Mouse (Mus musculus): ENCODE measurements at regions not wholly inside any gene's neighbourhood (a gene's known extent, or its start where the extent isn't known, plus 50 kb on each side); places are given as distances from the start of the nearest gene placed in this dataset.

GRCm38 (mm10) chr3:52548201-52548893 lies 280.2 kb downstream of the Foxo1 start:
- Histone ChIP-seq H3K4me2 (ENCODE audit: low read depth, low read length) (no peak overlapping the region), H3K9me3 (replicated peaks; ENCODE audit: control insufficient read depth, low read length) (no peaks in the 10 kb centered on the region), H3K27me3 (ENCODE audit: control insufficient read depth, insufficient read depth, low read depth, low read length) (no peaks in the 10 kb centered on the region), H3K4me3 (ENCODE audit: low read depth, low read length) (no peak overlapping the region), H3K27ac (ENCODE audit: low read length) (no peak overlapping the region), H3K36me3 (ENCODE audit: control insufficient read depth, insufficient read depth) (no peaks in the 10 kb centered on the region), H3K4me1 (ENCODE audit: control insufficient read depth, low read depth, low read length) (no peaks in the 10 kb centered on the region), H3K9ac (ENCODE audit: low read depth, low read length) (no peak overlapping the region)
- ATAC-seq (ENCODE audit: low read depth): no peak
- WGBS (ENCODE audit: insufficient replicate concordance): 68% methylated on average over 6 of the region's 6 CpGs

- Histone ChIP-seq H3K4me2 (ENCODE audit: low read depth, low read length) (no peak overlapping the region), H3K9ac (ENCODE audit: low read depth, low read length) (no peak overlapping the region), H3K9me3 (replicated peaks; ENCODE audit: control insufficient read depth, low read length) (no peaks in the 10 kb centered on the region), H3K36me3 (ENCODE audit: control insufficient read depth, insufficient read depth) (no peaks in the 10 kb centered on the region), H3K27me3 (ENCODE audit: control insufficient read depth, insufficient read depth, low read depth, low read length) (no peaks in the 10 kb centered on the region), H3K27ac (ENCODE audit: low read length) (no peak overlapping the region), H3K4me3 (ENCODE audit: low read depth, low read length) (no peak overlapping the region), H3K4me1 (ENCODE audit: control insufficient read depth, low read depth, low read length) (no peaks in the 10 kb centered on the region; the same call in 1 of the 2 replicates)
- WGBS (ENCODE audit: insufficient replicate concordance): 59% methylated on average over 5 of the region's 5 CpGs
- no peak; the same call in 1 of the 2 replicates for ATAC-seq (ENCODE audit: low read depth)
Observed at GRCm38 (mm10) chr3:52546035-52546434, 277.9 kb downstream of the Foxo1 start.

- peak; percentile 47; the same call in 1 of the 2 replicates for ATAC-seq (ENCODE audit: low read depth)
- Histone ChIP-seq H3K4me2 (ENCODE audit: low read depth, low read length) (no peak overlapping the region), H3K27me3 (ENCODE audit: control insufficient read depth, insufficient read depth, low read depth, low read length) (no peaks in the 10 kb centered on the region), H3K27ac (ENCODE audit: low read length) (no peak overlapping the region; the same call in 1 of the 2 replicates), H3K36me3 (ENCODE audit: control insufficient read depth, insufficient read depth) (no peaks in the 10 kb centered on the region), H3K9me3 (replicated peaks; ENCODE audit: control insufficient read depth, low read length) (no peaks in the 10 kb centered on the region), H3K4me3 (ENCODE audit: low read depth, low read length) (no peak overlapping the region), H3K4me1 (ENCODE audit: control insufficient read depth, low read depth, low read length) (no peaks in the 10 kb centered on the region; the same call in 1 of the 2 replicates), H3K9ac (ENCODE audit: low read depth, low read length) (no peak overlapping the region)
- WGBS (ENCODE audit: insufficient replicate concordance): 57% methylated on average over 6 of the region's 6 CpGs
Observed at GRCm38 (mm10) chr3:52543006-52543405, 274.9 kb downstream of the Foxo1 start.

GRCm38 (mm10) chr3:52540862-52541380 lies 272.8 kb downstream of the Foxo1 start:
- Histone ChIP-seq H3K9me3 (replicated peaks; ENCODE audit: control insufficient read depth, low read length) (no peaks in the 10 kb centered on the region), H3K27me3 (ENCODE audit: control insufficient read depth, insufficient read depth, low read depth, low read length) (no peaks in the 10 kb centered on the region), H3K36me3 (ENCODE audit: control insufficient read depth, insufficient read depth) (no peaks in the 10 kb centered on the region), H3K4me2 (ENCODE audit: low read depth, low read length) (no peak overlapping the region), H3K27ac (ENCODE audit: low read length) (no peak overlapping the region), H3K4me3 (ENCODE audit: low read depth, low read length) (no peak overlapping the region), H3K9ac (ENCODE audit: low read depth, low read length) (no peak overlapping the region), H3K4me1 (ENCODE audit: control insufficient read depth, low read depth, low read length) (no peaks in the 10 kb centered on the region; the same call in 1 of the 2 replicates)
- 50% methylated on average over 9 of the region's 9 CpGs for whole genome bisulfite sequencing (ENCODE audit: insufficient replicate concordance)
- ATAC-seq (ENCODE audit: low read depth): no peak

GRCm38 (mm10) chr3:52539813-52540378 lies 271.8 kb downstream of the Foxo1 start:
- Histone ChIP-seq H3K9ac (ENCODE audit: low read depth, low read length) (no peak overlapping the region), H3K4me1 (ENCODE audit: control insufficient read depth, low read depth, low read length) (no peaks in the 10 kb centered on the region; the same call in 1 of the 2 replicates), H3K9me3 (replicated peaks; ENCODE audit: control insufficient read depth, low read length) (no peaks in the 10 kb centered on the region), H3K27me3 (ENCODE audit: control insufficient read depth, insufficient read depth, low read depth, low read length) (no peaks in the 10 kb centered on the region), H3K4me2 (ENCODE audit: low read depth, low read length) (no peak overlapping the region), H3K4me3 (ENCODE audit: low read depth, low read length) (no peak overlapping the region), H3K27ac (ENCODE audit: low read length) (no peak overlapping the region), H3K36me3 (ENCODE audit: control insufficient read depth, insufficient read depth) (no peaks in the 10 kb centered on the region)
- WGBS (ENCODE audit: insufficient replicate concordance): 60% methylated on average over 10 of the region's 10 CpGs
- no peak for ATAC-seq (ENCODE audit: low read depth)

DNA sequence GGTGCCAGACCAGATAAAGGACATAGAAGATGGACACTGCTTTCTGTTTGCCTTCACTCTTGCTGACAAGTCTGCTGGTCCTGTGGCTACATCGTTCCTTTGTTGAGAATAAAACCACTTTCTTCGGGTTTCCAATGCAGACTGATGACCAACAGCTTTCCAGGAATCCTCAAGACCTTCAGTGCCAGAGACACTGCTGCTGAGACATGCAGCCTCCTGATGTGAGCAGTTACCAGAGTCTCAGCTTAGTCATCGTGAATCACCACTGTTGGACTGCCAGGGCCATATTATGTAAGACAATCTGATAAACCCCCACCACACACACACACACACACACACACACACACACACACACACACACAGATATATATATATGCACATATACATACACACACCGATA lies 270.2 kb downstream of the Foxo1 start:
- H3K4me2 ChIP-seq (ENCODE audit: low read depth, low read length): no peak overlapping the region
- no peaks in the 10 kb centered on the region; the same call in 1 of the 2 replicates for H3K4me1 ChIP-seq (ENCODE audit: control insufficient read depth, low read depth, low read length)
- no peaks in the 10 kb centered on the region for H3K36me3 ChIP-seq (ENCODE audit: control insufficient read depth, insufficient read depth)
- H3K9ac ChIP-seq (ENCODE audit: low read depth, low read length): no peak overlapping the region
- ATAC-seq (ENCODE audit: low read depth): no peak
- H3K4me3 ChIP-seq (ENCODE audit: low read depth, low read length): no peak overlapping the region
- no peaks in the 10 kb centered on the region for H3K27me3 ChIP-seq (ENCODE audit: control insufficient read depth, insufficient read depth, low read depth, low read length)
- no peaks in the 10 kb centered on the region for H3K9me3 ChIP-seq (replicated peaks; ENCODE audit: control insufficient read depth, low read length)
- 52% methylated on average over 4 of the region's 4 CpGs for WGBS (ENCODE audit: insufficient replicate concordance)
- no peak overlapping the region for H3K27ac ChIP-seq (ENCODE audit: low read length)

DNA sequence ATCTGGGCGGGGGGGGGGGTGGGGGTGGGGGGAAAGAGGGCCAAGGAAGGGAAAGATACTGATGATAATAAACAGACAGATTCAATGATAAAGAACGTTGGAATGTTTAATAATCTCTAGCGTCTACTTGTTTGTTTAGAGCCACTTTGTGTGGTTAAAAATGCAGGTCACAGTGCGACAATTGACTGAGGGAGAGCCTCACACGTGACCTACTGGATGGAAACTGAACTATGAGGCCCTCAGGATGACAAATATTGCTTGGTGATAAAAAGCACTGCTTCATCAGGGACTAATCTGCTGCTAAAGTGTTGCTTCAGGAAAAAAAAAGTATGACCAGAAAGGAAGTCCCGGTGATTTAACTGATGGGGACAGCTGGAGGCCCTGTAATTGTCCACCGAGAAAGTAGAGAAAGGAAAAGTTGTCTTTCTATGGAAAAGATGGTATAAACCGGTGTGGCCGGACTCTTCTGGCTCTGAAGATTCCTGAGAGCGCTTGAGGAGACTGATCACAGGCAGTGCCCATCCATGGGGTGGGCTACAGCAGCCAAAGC lies 269.3 kb downstream of the Foxo1 start:
- Histone ChIP-seq H3K36me3 (ENCODE audit: control insufficient read depth, insufficient read depth) (no peaks in the 10 kb centered on the region), H3K27ac (ENCODE audit: low read length) (no peak overlapping the region), H3K9ac (ENCODE audit: low read depth, low read length) (no peak overlapping the region), H3K27me3 (ENCODE audit: control insufficient read depth, insufficient read depth, low read depth, low read length) (no peaks in the 10 kb centered on the region), H3K4me2 (ENCODE audit: low read depth, low read length) (no peak overlapping the region), H3K4me3 (ENCODE audit: low read depth, low read length) (no peak overlapping the region), H3K9me3 (replicated peaks; ENCODE audit: control insufficient read depth, low read length) (no peaks in the 10 kb centered on the region), H3K4me1 (ENCODE audit: control insufficient read depth, low read depth, low read length) (no peaks in the 10 kb centered on the region; the same call in 1 of the 2 replicates)
- no peak for ATAC-seq (ENCODE audit: low read depth)
- 62% methylated on average over 10 of the region's 10 CpGs for whole genome bisulfite sequencing (ENCODE audit: insufficient replicate concordance)

- no peak overlapping the region for H3K9ac ChIP-seq (ENCODE audit: low read depth, low read length)
- H3K9me3 ChIP-seq (replicated peaks; ENCODE audit: control insufficient read depth, low read length): no peaks in the 10 kb centered on the region
- H3K36me3 ChIP-seq (ENCODE audit: control insufficient read depth, insufficient read depth): no peaks in the 10 kb centered on the region
- H3K27ac ChIP-seq (ENCODE audit: low read length): no peak overlapping the region
- H3K4me3 ChIP-seq (ENCODE audit: low read depth, low read length): no peak overlapping the region
- ATAC-seq (ENCODE audit: low read depth): no peak
- 50% methylated on average over 7 of the region's 7 CpGs for WGBS (ENCODE audit: insufficient replicate concordance)
- H3K4me1 ChIP-seq (ENCODE audit: control insufficient read depth, low read depth, low read length): no peaks in the 10 kb centered on the region; the same call in 1 of the 2 replicates
- no peaks in the 10 kb centered on the region for H3K27me3 ChIP-seq (ENCODE audit: control insufficient read depth, insufficient read depth, low read depth, low read length)
- H3K4me2 ChIP-seq (ENCODE audit: low read depth, low read length): no peak overlapping the region
Observed at GRCm38 (mm10) chr3:52535411-52536021, 267.4 kb downstream of the Foxo1 start.
